In genomic region chr11:102874801-102875334, GRCm38 (mm10) we compare ENCODE assay signal across 18 mouse cellular contexts. TPM values are rescaled to one million over a fixed set of nuclear protein-coding genes. Genes with fewer than 3 reads are reported as not detected.
DNase-seq lines count a peak whose midpoint lies in the region; ATAC-seq and TF ChIP-seq lines count a peak whose summit lies in the region.
"Had no signal": no experiment of that assay in that cellular context is flagged by ENCODE, and none has a peak within 500 bp of the region (broad histone marks: within the 10 kb centered on the region; RNA-seq: fewer than 3 reads in every experiment).

No protein-coding gene starts in this region.

- 90% methylated on average over 7 of the region's 7 CpGs for WGBS in embryonic facial prominence, embryonic 13.5 days
- WGBS in embryonic facial prominence, embryonic 10.5 days, result 90% methylated on average over 7 of the region's 7 CpGs

- intact Hi-C loops in left cerebral cortex, postnatal 14 days (cut with DNase I), result no loop called here

- no peak overlapping the region for H3K4me3 ChIP-seq in embryonic facial prominence, embryonic 13.5 days
- no peak overlapping the region for H3K4me3 ChIP-seq in embryonic facial prominence, embryonic 10.5 days
- no peak overlapping the region for H3K4me3 ChIP-seq in cortical plate, adult 2 months (ENCODE audit: insufficient read depth, low read length)
- H3K4me3 ChIP-seq: embryonic facial prominence, embryonic 12.5 days; forebrain, embryonic 13.5 days; intestine, embryonic 15.5 days; liver, embryonic 13.5 days; neural tube, embryonic 13.5 days had no signal

- DNase-seq in embryonic facial prominence, embryonic 10.5 days (ENCODE audit: low spot score), result no peak
- peak; percentile 8 for DNase-seq in brain, embryonic 14.5 days (ENCODE audit: low read depth)
- peak; percentile 53 to 88 for DNase-seq in left cerebral cortex, postnatal 14 days (ENCODE audit: low spot score in 2 of 2)
- DNase-seq in ovary, postnatal 36 days (ENCODE audit: low spot score), result no peak
- no peak for DNase-seq in neural tube, embryonic 10.5 days (ENCODE audit: extremely low spot score, low spot score)
- DNase-seq in kidney, postnatal 4 days, result no peak
- DNase-seq: heart, postnatal 14 days; liver, embryonic 13.5 days; lung, postnatal 14 days; midbrain, embryonic 14.5 days had no signal

- no peak for TF ChIP-seq POLR2A in brain, embryonic 14.5 days (IDR thresholded peaks at IDR 0.05; ENCODE audit: borderline replicate concordance, extremely low read depth, insufficient read depth, insufficient read length, poor library complexity, severe bottlenecking)
- TF ChIP-seq POLR2A in cortical plate, adult 2 months (IDR thresholded peaks at IDR 0.05; ENCODE audit: extremely low read depth, insufficient read depth, low read length), result peak; percentile 41; the same call in 1 of the 2 replicates

- H3K27ac ChIP-seq in embryonic facial prominence, embryonic 13.5 days, result no peak overlapping the region
- H3K27ac ChIP-seq in embryonic facial prominence, embryonic 10.5 days (replicated peaks), result no peak overlapping the region
- H3K27ac ChIP-seq in cortical plate, adult 2 months (ENCODE audit: insufficient read depth, low read length), result peak overlapping the region; percentile 59
- H3K27ac ChIP-seq: embryonic facial prominence, embryonic 12.5 days; forebrain, embryonic 13.5 days; intestine, embryonic 15.5 days; liver, embryonic 13.5 days; neural tube, embryonic 13.5 days had no signal

- peaks cover 65% of the 10 kb centered on the region for H3K36me3 ChIP-seq in embryonic facial prominence, embryonic 13.5 days
- H3K36me3 ChIP-seq in embryonic facial prominence, embryonic 10.5 days (replicated peaks), result peaks cover 73% of the 10 kb centered on the region

- H3K4me1 ChIP-seq in embryonic facial prominence, embryonic 13.5 days, result peaks cover 9% of the 10 kb centered on the region
- H3K4me1 ChIP-seq in embryonic facial prominence, embryonic 10.5 days, result peaks cover 10% of the 10 kb centered on the region
- H3K4me1 ChIP-seq in cortical plate, adult 2 months (ENCODE audit: control insufficient read depth, insufficient read depth, low read length), result peaks cover 5% of the 10 kb centered on the region; the same call in 1 of the 2 replicates

- H3K27me3 ChIP-seq in embryonic facial prominence, embryonic 13.5 days, result no peaks in the 10 kb centered on the region
- no peaks in the 10 kb centered on the region for H3K27me3 ChIP-seq in embryonic facial prominence, embryonic 10.5 days (replicated peaks; ENCODE audit: low read depth, poor library complexity, severe bottlenecking)
- H3K27me3 ChIP-seq: embryonic facial prominence, embryonic 12.5 days; forebrain, embryonic 13.5 days; intestine, embryonic 15.5 days; liver, embryonic 13.5 days; neural tube, embryonic 13.5 days had no signal

- no peak for ATAC-seq in embryonic facial prominence, embryonic 13.5 days (ENCODE audit: insufficient number of reproducible peaks, insufficient read depth, low FRiP score, low TSS enrichment, low read depth)
- ATAC-seq: forebrain, embryonic 13.5 days; intestine, embryonic 15.5 days had no signal

- H3K9ac ChIP-seq in embryonic facial prominence, embryonic 13.5 days, result 0 out of 2 replicates have a peak overlapping the region, but pooled peaks have one; percentile 11
- H3K9ac ChIP-seq: embryonic facial prominence, embryonic 12.5 days; forebrain, embryonic 13.5 days; intestine, embryonic 15.5 days; liver, embryonic 13.5 days; neural tube, embryonic 13.5 days had no signal

- no peak overlapping the region for H3K4me2 ChIP-seq in embryonic facial prominence, embryonic 13.5 days
- H3K4me2 ChIP-seq: embryonic facial prominence, embryonic 12.5 days; forebrain, embryonic 13.5 days; intestine, embryonic 15.5 days; liver, embryonic 13.5 days; neural tube, embryonic 13.5 days had no signal

- H3K9me3 ChIP-seq in embryonic facial prominence, embryonic 13.5 days, result no peaks in the 10 kb centered on the region
- no peaks in the 10 kb centered on the region for H3K9me3 ChIP-seq in embryonic facial prominence, embryonic 10.5 days
- H3K9me3 ChIP-seq: embryonic facial prominence, embryonic 12.5 days; forebrain, embryonic 13.5 days; intestine, embryonic 15.5 days; liver, embryonic 13.5 days; neural tube, embryonic 13.5 days had no signal

- TF ChIP-seq CTCF in brain, embryonic 14.5 days (IDR thresholded peaks at IDR 0.05; ENCODE audit: borderline replicate concordance, extremely low read depth, insufficient read depth, insufficient read length), result no peak
- TF ChIP-seq CTCF in cortical plate, adult 2 months (IDR thresholded peaks at IDR 0.05; ENCODE audit: extremely low read depth, insufficient read depth, low read length), result no peak

RNA-seq across cellular contexts. Expression of gene Eftud2, which starts 5.9 kb away (rescaled TPM):
- 189 and 196 TPM in 2 replicates for polyA plus RNA-seq in embryonic facial prominence, embryonic 13.5 days (2015; fragmentation: Nextera tagmentation; extraction: Ambion mirVana)
- 347 and 348 TPM in 2 replicates for polyA plus RNA-seq in embryonic facial prominence, embryonic 10.5 days (2016; fragmentation: Nextera tagmentation; extraction: Ambion mirVana)
- 114 and 117 TPM in 2 replicates for polyA plus RNA-seq in brain, embryonic 14.5 days (2012; rRNA removed)
- polyA plus RNA-seq in cortical plate, adult 2 months (2012; rRNA removed), result 94.0 and 101 TPM in 2 replicates
- 100 to 1,000 TPM; 111 to 113 TPM for total RNA-seq in left cerebral cortex, postnatal 14 days (2021)

RNA-seq across cellular contexts. Expression of gene Ccdc103, which starts 6.1 kb away (rescaled TPM):
- 0.79 and 1.2 TPM in 2 replicates for polyA plus RNA-seq in embryonic facial prominence, embryonic 13.5 days (2015; fragmentation: Nextera tagmentation; extraction: Ambion mirVana)
- polyA plus RNA-seq in embryonic facial prominence, embryonic 10.5 days (2016; fragmentation: Nextera tagmentation; extraction: Ambion mirVana), result 1.4 and 1.8 TPM in 2 replicates
- polyA plus RNA-seq in brain, embryonic 14.5 days (2012; rRNA removed), result 1.1 and 1.3 TPM in 2 replicates
- polyA plus RNA-seq in cortical plate, adult 2 months (2012; rRNA removed), result 3.0 and 3.6 TPM in 2 replicates
- total RNA-seq in left cerebral cortex, postnatal 14 days (2021), result 1 to 10 TPM; 2.0 to 2.1 TPM
- polyA plus RNA-seq: small intestine, adult 2 months had no signal

RNA-seq across cellular contexts. Expression of gene Fam187a, which starts 10.1 kb away (rescaled TPM):
- polyA plus RNA-seq in embryonic facial prominence, embryonic 13.5 days (2015; fragmentation: Nextera tagmentation; extraction: Ambion mirVana), result not detected in 2 replicates
- polyA plus RNA-seq in embryonic facial prominence, embryonic 10.5 days (2016; fragmentation: Nextera tagmentation; extraction: Ambion mirVana), result not detected in 2 replicates
- 0.09 and 0.12 TPM in 2 replicates for polyA plus RNA-seq in brain, embryonic 14.5 days (2012; rRNA removed)
- polyA plus RNA-seq in cortical plate, adult 2 months (2012; rRNA removed), result 0.13 TPM in 2 replicates
- under 1 TPM; 0.22 to 0.36 TPM for total RNA-seq in left cerebral cortex, postnatal 14 days (2021)
- total RNA-seq: heart, postnatal 14 days had no signal
- polyA plus RNA-seq: embryonic facial prominence, embryonic 12.5 days; forebrain, embryonic 13.5 days; intestine, embryonic 15.5 days; large intestine, adult 2 months; midbrain, embryonic 14.5 days; neural tube, embryonic 13.5 days; small intestine, adult 2 months had no signal

RNA-seq across cellular contexts. Expression of gene Gfap, which starts 25.8 kb away (rescaled TPM):
- polyA plus RNA-seq in embryonic facial prominence, embryonic 13.5 days (2015; fragmentation: Nextera tagmentation; extraction: Ambion mirVana), result 0.10 and 0.39 TPM in 2 replicates
- polyA plus RNA-seq in embryonic facial prominence, embryonic 10.5 days (2016; fragmentation: Nextera tagmentation; extraction: Ambion mirVana), result 0.14 and 0.16 TPM in 2 replicates
- 0.26 and 0.29 TPM in 2 replicates for polyA plus RNA-seq in brain, embryonic 14.5 days (2012; rRNA removed)
- polyA plus RNA-seq in cortical plate, adult 2 months (2012; rRNA removed), result 179 and 186 TPM in 2 replicates
- 100 to 1,000 TPM in 1 of 2 experiments, 10 to 100 TPM in 1; 96.5 to 141 TPM for total RNA-seq in left cerebral cortex, postnatal 14 days (2021)
- polyA plus RNA-seq: forebrain, embryonic 13.5 days had no signal

RNA-seq across cellular contexts. Expression of gene Higd1b, which starts 39.2 kb away (rescaled TPM):
- not detected in 2 replicates for polyA plus RNA-seq in embryonic facial prominence, embryonic 13.5 days (2015; fragmentation: Nextera tagmentation; extraction: Ambion mirVana)
- polyA plus RNA-seq in embryonic facial prominence, embryonic 10.5 days (2016; fragmentation: Nextera tagmentation; extraction: Ambion mirVana), result not detected in 2 replicates
- 4.3 and 4.9 TPM in 2 replicates for polyA plus RNA-seq in brain, embryonic 14.5 days (2012; rRNA removed)
- polyA plus RNA-seq in cortical plate, adult 2 months (2012; rRNA removed), result 11.5 and 12.3 TPM in 2 replicates
- total RNA-seq in left cerebral cortex, postnatal 14 days (2021), result 1 to 10 TPM; 8.2 to 9.3 TPM
- polyA plus RNA-seq: embryonic facial prominence, embryonic 12.5 days; liver, embryonic 13.5 days; small intestine, adult 2 months had no signal

Comparison
In these comparisons a context has a peak if more than half of its experiments do, and no peak if none do; other contexts are left out.
1. DNase-seq: peak in brain, embryonic 14.5 days (single experiment) and left cerebral cortex, postnatal 14 days (2 of 2); none in embryonic facial prominence, embryonic 10.5 days (single experiment), ovary, postnatal 36 days (single experiment), neural tube, embryonic 10.5 days (single experiment) and kidney, postnatal 4 days (0 of 2).